17 mouse cellular contexts compared by ENCODE assay signal in genomic region chr4:105198696-105199095, GRCm38 (mm10).
"Had no signal": no experiment of that assay in that cellular context is flagged by ENCODE, and none has a peak within 500 bp of the region (broad histone marks: within the 10 kb centered on the region; RNA-seq: fewer than 3 reads in every experiment).

No protein-coding gene starts in this region.

- H3K27ac ChIP-seq: layer of hippocampus, adult 2 months; liver, embryonic 13.5 days; lung, embryonic 15.5 days; macrophage; midbrain, embryonic 15.5 days; neural tube, embryonic 13.5 days had no signal

- H3K4me3 ChIP-seq: layer of hippocampus, adult 2 months; limb, embryonic 13.5 days; liver, embryonic 13.5 days; lung, embryonic 15.5 days; megakaryocyte, embryonic 14.5 days; midbrain, embryonic 15.5 days; neural tube, embryonic 13.5 days had no signal

- DNase-seq: kidney, postnatal 10 days; kidney, postnatal 4 days; liver, embryonic 13.5 days; liver, postnatal 0 days; lung, postnatal 14 days; retina, postnatal 1 day; right cerebral cortex, postnatal 4 days; spleen, adult 18-20 months; thymus, adult 18-20 months; thymus, postnatal 14 days had no signal
